Comparison of ENCODE assay signal across 11 mouse cellular contexts in the genomic region with DNA sequence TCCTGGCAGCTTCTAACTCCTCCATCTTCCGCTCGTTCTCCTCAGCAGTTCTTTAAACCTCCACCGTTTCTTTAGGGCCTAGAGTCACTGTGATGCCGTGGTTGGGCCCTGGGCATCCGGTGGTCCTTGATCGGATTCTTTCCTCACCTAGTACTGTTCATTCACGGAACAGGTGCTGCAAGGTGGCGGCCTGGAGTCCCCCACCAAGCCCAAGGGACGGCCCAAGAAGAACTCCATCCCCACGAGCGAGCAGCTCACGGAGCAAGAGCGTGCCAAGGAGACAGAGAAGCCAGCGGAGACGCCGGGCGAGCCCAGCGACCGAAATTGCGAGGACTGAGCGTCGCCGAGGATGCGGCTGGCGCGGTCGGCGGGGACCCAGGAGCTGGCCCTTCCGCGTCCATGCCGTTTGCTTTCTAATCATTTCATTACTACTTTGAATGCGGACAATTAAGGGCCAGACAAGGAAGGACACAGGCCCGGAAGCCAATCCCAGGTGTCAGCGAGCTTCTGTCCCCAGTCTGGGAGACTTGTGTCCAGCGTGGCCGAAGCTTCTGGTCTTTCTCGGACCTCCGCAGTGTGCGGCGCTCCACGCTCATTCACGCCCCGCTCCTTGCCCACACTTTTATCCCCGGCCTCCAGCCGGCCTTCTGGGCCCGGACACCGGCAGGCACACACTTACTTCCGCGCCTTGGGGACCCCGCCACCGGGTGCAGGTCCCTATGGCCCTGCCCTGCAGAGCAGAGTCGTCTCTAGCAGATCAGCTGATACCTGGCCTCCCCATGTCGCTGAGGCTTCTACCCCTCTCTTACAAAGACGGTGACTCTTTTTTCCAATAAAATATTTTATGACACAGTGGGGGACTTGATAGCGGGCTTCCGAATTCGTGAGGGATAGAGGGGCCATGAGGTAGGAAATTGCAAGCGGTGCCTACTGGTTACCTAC. TPM values are rescaled to one million over a fixed set of nuclear protein-coding genes. Genes with fewer than 3 reads are reported as not detected.
A peak's percentile ranks its signal among the peaks of the same experiment; 100 is the strongest.
DNase-seq lines count a peak whose midpoint lies in the region; ATAC-seq and TF ChIP-seq lines count a peak whose summit lies in the region.
"Had no signal": no experiment of that assay in that cellular context is flagged by ENCODE, and none has a peak within 500 bp of the region (broad histone marks: within the 10 kb centered on the region; RNA-seq: fewer than 3 reads in every experiment).

No protein-coding gene starts in this region.

- no peak overlapping the region for H3K27ac ChIP-seq in gastrocnemius, adult 2 months
- no peak overlapping the region for H3K27ac ChIP-seq in liver, embryonic 11.5 days (ENCODE audit: low read depth, low read length)
- no peak overlapping the region for H3K27ac ChIP-seq in embryonic facial prominence, embryonic 13.5 days
- H3K27ac ChIP-seq in liver, postnatal 0 days (ENCODE audit: low read depth), result no peak overlapping the region
- H3K27ac ChIP-seq: limb, embryonic 15.5 days had no signal

- intact Hi-C loops in gastrocnemius, adult 2 months (cut with DNase I), result no loop called here

- no peak for TF ChIP-seq EP300 in liver, postnatal 0 days (IDR thresholded peaks at IDR 0.05; ENCODE audit: low read depth)

- no peak for ATAC-seq in liver, embryonic 11.5 days (replicated peaks; ENCODE audit: low FRiP score)
- ATAC-seq in embryonic facial prominence, embryonic 13.5 days (ENCODE audit: insufficient number of reproducible peaks, insufficient read depth, low FRiP score, low TSS enrichment, low read depth), result no peak
- ATAC-seq in liver, postnatal 0 days, result no peak

- peak overlapping the region; percentile 31; the same call in 1 of the 2 replicates for H3K4me2 ChIP-seq in liver, embryonic 11.5 days
- peak overlapping the region; percentile 85 for H3K4me2 ChIP-seq in embryonic facial prominence, embryonic 13.5 days
- no peak overlapping the region for H3K4me2 ChIP-seq in liver, postnatal 0 days (ENCODE audit: low read depth, low read length)
- H3K4me2 ChIP-seq: limb, embryonic 15.5 days had no signal

- no peak for DNase-seq in gastrocnemius, adult 2 months
- no peak for DNase-seq in gastrocnemius, adult 18-20 months (ENCODE audit: low spot score)
- DNase-seq in liver, embryonic 11.5 days (ENCODE audit: low spot score), result no peak
- no peak for DNase-seq in liver
- peak; percentile 42 for DNase-seq in retina, embryonic 14.5 days (ENCODE audit: low spot score)
- DNase-seq in liver, postnatal 0 days, result no peak
- no peak for DNase-seq in thymus, adult 18-20 months

- peak overlapping the region; percentile 35 for H3K4me3 ChIP-seq in gastrocnemius, adult 2 months
- H3K4me3 ChIP-seq in liver, embryonic 11.5 days (ENCODE audit: low read depth, low read length), result peak overlapping the region; percentile 33; the same call in 1 of the 2 replicates
- H3K4me3 ChIP-seq in embryonic facial prominence, embryonic 13.5 days, result peak overlapping the region; percentile 57
- H3K4me3 ChIP-seq in liver, postnatal 0 days (ENCODE audit: low read depth, low read length), result no peak overlapping the region

- no peak overlapping the region for H3K9ac ChIP-seq in liver, embryonic 11.5 days (ENCODE audit: low read depth, low read length)
- H3K9ac ChIP-seq in embryonic facial prominence, embryonic 13.5 days, result peak overlapping the region; percentile 80
- H3K9ac ChIP-seq in liver, postnatal 0 days (replicated peaks), result no peak overlapping the region
- H3K9ac ChIP-seq: limb, embryonic 15.5 days had no signal

- H3K4me1 ChIP-seq in liver, embryonic 11.5 days (replicated peaks; ENCODE audit: control insufficient read depth, insufficient read depth, low read length), result peaks cover 5% of the 10 kb centered on the region; the same call in 1 of the 2 replicates
- peaks cover 51% of the 10 kb centered on the region for H3K4me1 ChIP-seq in embryonic facial prominence, embryonic 13.5 days
- peaks cover 8% of the 10 kb centered on the region for H3K4me1 ChIP-seq in liver, postnatal 0 days (ENCODE audit: insufficient read depth)

- no peaks in the 10 kb centered on the region for H3K36me3 ChIP-seq in liver, embryonic 11.5 days (ENCODE audit: control insufficient read depth, insufficient read depth, low read length)
- no peaks in the 10 kb centered on the region for H3K36me3 ChIP-seq in embryonic facial prominence, embryonic 13.5 days
- no peaks in the 10 kb centered on the region for H3K36me3 ChIP-seq in liver, postnatal 0 days (replicated peaks; ENCODE audit: insufficient read depth, low read length)
- H3K36me3 ChIP-seq: limb, embryonic 15.5 days had no signal

- TF ChIP-seq CTCF in gastrocnemius, adult 2 months (IDR thresholded peaks at IDR 0.05), result no peak
- TF ChIP-seq CTCF in liver, postnatal 0 days (IDR thresholded peaks at IDR 0.05; ENCODE audit: low read depth), result no peak

- peaks cover 100% of the 10 kb centered on the region for H3K27me3 ChIP-seq in liver, embryonic 11.5 days (replicated peaks; ENCODE audit: control insufficient read depth, insufficient read depth, low read length)
- peaks cover 99% of the 10 kb centered on the region for H3K27me3 ChIP-seq in embryonic facial prominence, embryonic 13.5 days
- H3K27me3 ChIP-seq in liver, postnatal 0 days (ENCODE audit: insufficient read depth, low read length), result peaks cover 96% of the 10 kb centered on the region

- WGBS in liver, embryonic 11.5 days, result 3% methylated on average over 58 of the region's 58 CpGs
- WGBS in embryonic facial prominence, embryonic 13.5 days, result 6% methylated on average over 58 of the region's 58 CpGs
- WGBS in liver, postnatal 0 days (ENCODE audit: insufficient replicate concordance), result 4% methylated on average over 58 of the region's 58 CpGs

- no peaks in the 10 kb centered on the region for H3K9me3 ChIP-seq in liver, embryonic 11.5 days (ENCODE audit: control insufficient read depth, low read length)
- no peaks in the 10 kb centered on the region for H3K9me3 ChIP-seq in embryonic facial prominence, embryonic 13.5 days
- H3K9me3 ChIP-seq in liver, postnatal 0 days (ENCODE audit: low read length), result no peaks in the 10 kb centered on the region
- H3K9me3 ChIP-seq: limb, embryonic 15.5 days had no signal

RNA-seq across cellular contexts. Expression of a gene that starts 3.1 kb away (rescaled TPM):
- total RNA-seq in gastrocnemius, adult 2 months (2021), result not detected
- not detected for total RNA-seq in gastrocnemius, adult 18-20 months (2021)
- 21.2 and 22.3 TPM in 2 replicates for polyA plus RNA-seq in liver, embryonic 11.5 days (2014; fragmentation: Nextera tagmentation; extraction: Ambion mirVana)
- polyA plus RNA-seq in embryonic facial prominence, embryonic 13.5 days (2015; fragmentation: Nextera tagmentation; extraction: Ambion mirVana), result 14.5 and 15.1 TPM in 2 replicates
- 0.25 and 0.37 TPM in 2 replicates for polyA plus RNA-seq in liver, postnatal 0 days (2015; fragmentation: Nextera tagmentation; extraction: Ambion mirVana)
- total RNA-seq: heart, adult 18-20 months; megakaryocyte, adult 5-6 weeks had no signal

RNA-seq across cellular contexts. Expression of a gene that starts 40.5 kb away (rescaled TPM):
- 1 to 10 TPM; 3.2 to 4.7 TPM for total RNA-seq in gastrocnemius, adult 2 months (2021)
- 1 to 10 TPM; 3.7 to 3.8 TPM for total RNA-seq in gastrocnemius, adult 18-20 months (2021)
- 3.4 and 3.8 TPM in 2 replicates for polyA plus RNA-seq in liver, embryonic 11.5 days (2014; fragmentation: Nextera tagmentation; extraction: Ambion mirVana)
- 21.2 and 27.2 TPM in 2 replicates for polyA plus RNA-seq in embryonic facial prominence, embryonic 13.5 days (2015; fragmentation: Nextera tagmentation; extraction: Ambion mirVana)
- 0.56 and 0.58 TPM in 2 replicates for polyA plus RNA-seq in liver, postnatal 0 days (2015; fragmentation: Nextera tagmentation; extraction: Ambion mirVana)

Comparison
In these comparisons a context has a peak if more than half of its experiments do, and no peak if none do; other contexts are left out.
1. RNA of a gene that starts 3.1 kb away (polyA plus RNA-seq): 21.2 to 22.3 TPM in liver, embryonic 11.5 days and 14.5 to 15.1 TPM in embryonic facial prominence, embryonic 13.5 days; 0.25 to 0.37 TPM in liver, postnatal 0 days; every median in the first group is over 10 times any median in the second.